Mouse (Mus musculus) adipocyte (in vitro differentiated cells): ENCODE results near the gene Cbx2.

Experiments
- DNase-seq: peaks from one replicate; pipeline ENCODE4 v3.0.0-alpha.2; 2016; ENCODE audit warnings: low spot score

Gene Cbx2

GRCm38 (mm10) chr11:119042466-119043272, 19.9 kb downstream of the Cbx2 start:
- no peak for DNase-seq

- DNase-seq: no peak
These were observed 20.4 kb downstream of the Cbx2 start for GRCm38 (mm10) chr11:119043273-119043540.

- DNase-seq: peak; percentile 59
These were observed 21.2 kb downstream of the Cbx2 start for GRCm38 (mm10) chr11:119043761-119044550.

GRCm38 (mm10) chr11:119044551-119045337, 22.0 kb downstream of the Cbx2 start:
- no peak for DNase-seq

- DNase-seq: peak; percentile 61
These were observed 24.0 kb downstream of the Cbx2 start for GRCm38 (mm10) chr11:119046601-119047245.

- DNase-seq: no peak
These were observed 24.7 kb downstream of the Cbx2 start for GRCm38 (mm10) chr11:119047261-119048132.

- no peak for DNase-seq
These were observed 25.4 kb downstream of the Cbx2 start for GRCm38 (mm10) chr11:119048133-119048510.

- DNase-seq: no peak
These were observed 27.6 kb downstream of the Cbx2 start for GRCm38 (mm10) chr11:119050361-119050760.

- DNase-seq: no peak
These were observed 28.7 kb downstream of the Cbx2 start for GRCm38 (mm10) chr11:119051426-119051825.

- peak; percentile 47 for DNase-seq
These were observed 29.3 kb downstream of the Cbx2 start for GRCm38 (mm10) chr11:119051927-119052660.

GRCm38 (mm10) chr11:119052661-119053256, 30.0 kb downstream of the Cbx2 start:
- peak; percentile 76 for DNase-seq

GRCm38 (mm10) chr11:119053257-119053670, 30.5 kb downstream of the Cbx2 start:
- DNase-seq: peak; percentile 67

- DNase-seq: no peak
These were observed 31.1 kb downstream of the Cbx2 start for GRCm38 (mm10) chr11:119053738-119054350.

- no peak for DNase-seq
These were observed 31.9 kb downstream of the Cbx2 start for GRCm38 (mm10) chr11:119054351-119055345.

- no peak for DNase-seq
These were observed 32.9 kb downstream of the Cbx2 start for GRCm38 (mm10) chr11:119055571-119056131.

GRCm38 (mm10) chr11:119056301-119057211, 33.8 kb downstream of the Cbx2 start:
- DNase-seq: no peak

- DNase-seq: no peak
These were observed 34.5 kb downstream of the Cbx2 start for GRCm38 (mm10) chr11:119057291-119057690.
